Mouse (Mus musculus) forebrain, postnatal 0 days (tissue): ENCODE measurements around the gene Litaf. TPM values are rescaled to one million over a fixed set of nuclear protein-coding genes. Genes with fewer than 3 reads are reported as not detected.

Experiments used
- ATAC-seq: fragments of 200-750 bp; cut with Nextera tagmentation; 2 replicates; pipeline ENCODE4 v1.8.0; 2017; ENCODE audit warnings: mild to moderate bottlenecking, moderate library complexity
- DNase-seq: peaks from one replicate; pipeline ENCODE4 v3.0.0-alpha.2; 2015
- H3K27ac ChIP-seq: fragments of 300-500 bp; sonication (generic); 2 replicates; pipeline ENCODE4 v1.5.1; 2014; ENCODE audit warnings: low read depth, mild to moderate bottlenecking, antibody characterized with exemption, low read length, moderate library complexity, mixed read lengths
- H3K27me3 ChIP-seq: fragments of 300-500 bp; sonication (generic); 2 replicates; pipeline ENCODE4 v1.6.1; 2014; ENCODE audit warnings: mild to moderate bottlenecking, low read length, mixed read lengths; ENCODE audit not compliant: insufficient read depth
- H3K36me3 ChIP-seq: fragments of 300-500 bp; sonication (generic); 2 replicates; pipeline ENCODE4 v1.6.1; 2014; ENCODE audit warnings: mild to moderate bottlenecking, moderate library complexity; ENCODE audit not compliant: insufficient read depth
- H3K4me1 ChIP-seq: fragments of 300-500 bp; sonication (generic); 2 replicates; pipeline ENCODE4 v1.6.1; 2014; ENCODE audit warnings: antibody characterized with exemption; ENCODE audit not compliant: insufficient read depth
- H3K4me2 ChIP-seq: fragments of 300-500 bp; sonication (generic); 2 replicates; pipeline ENCODE4 v1.6.1; 2014; ENCODE audit warnings: low read depth, mild to moderate bottlenecking, moderate library complexity
- H3K4me3 ChIP-seq: fragments of 300-500 bp; sonication (generic); 2 replicates; pipeline ENCODE4 v1.5.1; 2014; ENCODE audit warnings: low read depth, low read length, mixed read lengths
- H3K9ac ChIP-seq: fragments of 300-500 bp; sonication (generic); 2 replicates; pipeline ENCODE4 v1.6.1; 2014; ENCODE audit warnings: mild to moderate bottlenecking
- H3K9me3 ChIP-seq: fragments of 300-500 bp; sonication (generic); 2 replicates; pipeline ENCODE4 v1.6.1; 2016; ENCODE audit warnings: low read length
- CTCF ChIP-seq: sonication (generic); IDR thresholded peaks from 2 replicates; pipeline ENCODE4 v1.5.1; 2016; ENCODE audit warnings: antibody characterized with exemption, control low read depth, low read depth
- WGBS: fragments of 180-500 bp; shearing (Covaris S2); extraction: QIAGEN DNeasy Blood & Tissue Kit; methylation state at CpG from one replicate; pipeline ENCODE4 v1.1.7; 2014; 5-methylcytosine and 5-hydroxymethylcytosine counted together
- polyA plus RNA-seq: library from polyadenylated mRNA; unstranded; fragments of >200 nt; fragmentation: Nextera tagmentation; extraction: Ambion mirVana; gene quantifications from 2 replicates; pipeline ENCODE4 v1.2.1, GENCODE M21; 2015
- total RNA-seq: library from RNA; depleted of rRNA; stranded (reverse); fragments of >200 nt; gene quantifications from 2 replicates; pipeline ENCODE4 v1.2.3, GENCODE M21; 2014

Litaf gene
- total and polyA plus RNA-seq, 2 experiments from 2014 or later, result 16.9 to 24.0 TPM

DNA sequence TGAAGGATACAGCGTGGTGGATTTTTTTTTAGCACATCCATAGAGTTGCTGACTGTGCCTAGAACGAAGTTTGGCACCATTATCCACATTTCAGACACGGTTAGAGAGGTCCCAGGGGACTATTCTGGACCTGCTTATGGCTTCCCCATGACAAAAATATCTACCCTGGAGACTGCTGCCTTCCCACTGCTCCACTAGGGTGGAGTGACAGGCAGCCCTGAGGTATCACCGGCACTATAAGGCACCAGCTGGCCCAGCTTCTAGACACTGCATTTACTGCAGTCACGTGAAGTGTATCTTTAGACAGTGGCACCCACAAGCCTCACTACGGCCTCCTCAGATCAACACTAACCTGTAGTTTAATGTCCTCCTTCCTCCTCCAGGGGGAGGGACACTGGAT is 11.1 kb downstream of the Litaf start:
- Histone ChIP-seq H3K27me3 (no peaks in the 10 kb centered on the region), H3K9me3 (no peaks in the 10 kb centered on the region), H3K4me3 (no peak overlapping the region), H3K4me2 (no peak overlapping the region), H3K9ac (no peak overlapping the region), H3K4me1 (no peaks in the 10 kb centered on the region), H3K27ac (no peak overlapping the region), H3K36me3 (no peaks in the 10 kb centered on the region)
- ATAC-seq (no peak), DNase-seq (no peak)
- TF ChIP-seq CTCF, result no peak
- WGBS, result 83% methylated on average over 6 of the region's 6 CpGs

DNA sequence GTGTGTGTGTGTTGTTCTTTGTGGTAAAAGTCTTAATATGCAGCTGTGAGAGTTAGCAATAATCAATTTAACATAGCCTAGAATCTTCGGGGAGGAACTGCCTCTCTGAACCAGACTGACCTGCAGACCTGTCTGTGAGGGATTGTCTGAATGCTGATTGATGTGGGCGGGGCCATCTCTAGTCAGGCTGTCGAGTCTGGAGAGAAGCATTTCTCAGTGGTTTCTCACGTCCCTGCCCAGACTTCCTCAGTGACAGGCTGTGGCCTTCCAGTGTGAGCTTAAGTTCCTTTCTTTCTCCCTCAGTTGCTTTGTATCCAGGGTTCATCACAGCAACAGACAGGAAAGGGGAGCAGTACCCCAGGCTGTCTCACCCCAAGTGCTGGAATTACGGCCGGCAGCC is 11.5 kb downstream of the Litaf start:
- 71% methylated on average over 6 of the region's 6 CpGs for WGBS
- Histone ChIP-seq H3K4me3 (no peak overlapping the region), H3K27ac (no peak overlapping the region), H3K27me3 (no peaks in the 10 kb centered on the region), H3K4me2 (no peak overlapping the region), H3K36me3 (no peaks in the 10 kb centered on the region), H3K4me1 (no peaks in the 10 kb centered on the region), H3K9me3 (no peaks in the 10 kb centered on the region), H3K9ac (no peak overlapping the region)
- ATAC-seq, result no peak
- TF ChIP-seq CTCF, result no peak
- DNase-seq, result no peak

DNA sequence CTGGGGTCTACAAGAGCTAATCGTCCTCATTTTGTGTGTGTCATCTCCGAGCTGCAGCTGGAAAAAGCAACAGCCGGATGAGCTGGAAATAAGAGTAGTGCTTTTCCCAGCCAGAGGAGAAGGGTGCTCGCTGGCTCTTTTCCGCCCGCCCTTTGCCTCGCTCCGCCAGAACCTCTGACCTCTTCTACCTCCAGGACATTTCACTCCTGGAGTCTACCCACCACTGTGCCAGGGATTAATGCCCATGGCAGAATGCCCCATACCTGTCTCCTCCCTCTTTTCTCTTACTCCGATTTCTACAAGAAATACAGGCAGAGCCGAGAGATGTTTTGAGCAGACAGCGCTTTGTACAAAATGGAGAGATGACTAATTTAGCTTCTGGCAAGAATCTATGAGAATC is 14.8 kb downstream of the Litaf start:
- H3K36me3 ChIP-seq, result no peaks in the 10 kb centered on the region
- TF ChIP-seq CTCF, result no peak
- no peak overlapping the region for H3K4me2 ChIP-seq
- 91% methylated on average over 11 of the region's 11 CpGs for WGBS
- H3K4me3 ChIP-seq, result no peak overlapping the region
- no peak overlapping the region for H3K27ac ChIP-seq
- H3K9me3 ChIP-seq, result no peaks in the 10 kb centered on the region
- DNase-seq (no peak), ATAC-seq (no peak)
- H3K9ac ChIP-seq, result no peak overlapping the region
- no peaks in the 10 kb centered on the region for H3K27me3 ChIP-seq
- H3K4me1 ChIP-seq, result no peaks in the 10 kb centered on the region

DNA sequence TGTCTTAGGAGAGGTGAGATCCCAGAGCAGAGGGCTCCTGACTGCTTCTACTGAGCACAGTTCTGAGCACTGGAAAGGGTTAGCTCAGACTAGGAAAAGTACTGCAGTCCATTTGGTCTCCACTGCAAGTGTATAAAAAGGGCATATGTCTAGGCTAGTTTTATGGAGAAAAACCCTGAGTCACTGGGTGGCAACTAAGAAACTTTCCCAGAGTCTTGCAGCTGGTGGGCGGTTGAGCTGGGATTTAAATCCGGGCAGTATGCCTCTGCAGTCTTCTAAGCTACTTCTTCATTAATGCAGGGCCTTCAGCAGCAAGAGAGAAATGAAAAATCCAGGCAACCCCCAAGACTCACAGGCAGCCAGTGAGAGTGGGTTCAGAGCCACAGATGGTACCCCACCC is 15.7 kb downstream of the Litaf start:
- ATAC-seq (no peak), DNase-seq (no peak)
- TF ChIP-seq CTCF, result no peak
- Histone ChIP-seq H3K27ac (no peak overlapping the region), H3K4me1 (no peaks in the 10 kb centered on the region), H3K4me3 (no peak overlapping the region), H3K27me3 (no peaks in the 10 kb centered on the region), H3K36me3 (no peaks in the 10 kb centered on the region), H3K4me2 (no peak overlapping the region), H3K9me3 (no peaks in the 10 kb centered on the region), H3K9ac (no peak overlapping the region)
- 74% methylated on average over 2 of the region's 2 CpGs for WGBS

DNA sequence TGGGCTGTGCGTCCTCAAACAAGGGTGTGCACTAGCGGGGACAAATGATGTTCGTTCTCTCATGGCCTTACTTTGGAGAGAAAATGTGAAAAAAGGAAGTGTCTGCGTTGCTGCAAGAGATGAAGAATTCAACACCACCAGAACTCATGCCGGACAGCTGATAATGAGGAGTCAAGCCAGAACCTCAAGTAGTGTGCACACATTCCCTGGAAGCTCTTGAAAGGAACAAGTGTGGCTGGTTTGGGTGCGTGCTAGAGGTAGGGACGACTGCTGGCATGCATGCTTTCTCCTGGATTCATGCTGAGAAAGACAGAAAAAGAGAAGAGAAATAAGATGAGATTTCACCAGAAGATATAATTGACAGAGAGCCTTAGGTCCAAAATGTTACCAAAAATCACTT is 18.8 kb downstream of the Litaf start:
- Histone ChIP-seq H3K4me3 (no peak overlapping the region), H3K36me3 (no peaks in the 10 kb centered on the region), H3K4me2 (no peak overlapping the region), H3K9me3 (no peaks in the 10 kb centered on the region), H3K9ac (no peak overlapping the region), H3K27ac (no peak overlapping the region), H3K27me3 (no peaks in the 10 kb centered on the region), H3K4me1 (no peaks in the 10 kb centered on the region)
- WGBS, result 90% methylated on average over 7 of the region's 7 CpGs
- DNase-seq (no peak), ATAC-seq (no peak)
- no peak for TF ChIP-seq CTCF

DNA sequence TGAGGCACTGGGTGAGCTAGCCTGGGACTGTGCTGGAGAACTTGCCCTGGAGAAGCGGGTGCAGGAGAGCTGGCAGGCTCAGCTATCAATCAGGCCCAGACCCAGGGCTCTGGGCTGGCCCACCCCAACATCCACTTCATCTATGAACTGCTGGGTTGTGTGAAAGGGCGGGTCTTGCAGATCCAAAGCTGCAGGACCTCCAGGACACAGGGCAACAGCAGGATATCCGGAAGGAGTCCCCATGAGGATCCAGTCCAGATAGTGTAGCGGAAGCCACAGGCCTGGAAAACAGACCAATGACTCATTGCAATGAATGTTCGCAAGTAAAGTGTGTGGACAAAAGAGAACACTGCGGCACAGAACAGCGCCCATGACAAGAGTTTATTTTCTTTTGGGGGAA is 19.5 kb downstream of the Litaf start:
- H3K4me1 ChIP-seq, result no peaks in the 10 kb centered on the region
- H3K9me3 ChIP-seq, result no peaks in the 10 kb centered on the region
- no peak overlapping the region for H3K4me2 ChIP-seq
- H3K27ac ChIP-seq, result no peak overlapping the region
- DNase-seq (no peak), ATAC-seq (no peak)
- H3K36me3 ChIP-seq, result no peaks in the 10 kb centered on the region
- H3K27me3 ChIP-seq, result no peaks in the 10 kb centered on the region
- H3K9ac ChIP-seq, result no peak overlapping the region
- TF ChIP-seq CTCF, result no peak
- H3K4me3 ChIP-seq, result no peak overlapping the region
- WGBS, result 80% methylated on average over 7 of the region's 7 CpGs

DNA sequence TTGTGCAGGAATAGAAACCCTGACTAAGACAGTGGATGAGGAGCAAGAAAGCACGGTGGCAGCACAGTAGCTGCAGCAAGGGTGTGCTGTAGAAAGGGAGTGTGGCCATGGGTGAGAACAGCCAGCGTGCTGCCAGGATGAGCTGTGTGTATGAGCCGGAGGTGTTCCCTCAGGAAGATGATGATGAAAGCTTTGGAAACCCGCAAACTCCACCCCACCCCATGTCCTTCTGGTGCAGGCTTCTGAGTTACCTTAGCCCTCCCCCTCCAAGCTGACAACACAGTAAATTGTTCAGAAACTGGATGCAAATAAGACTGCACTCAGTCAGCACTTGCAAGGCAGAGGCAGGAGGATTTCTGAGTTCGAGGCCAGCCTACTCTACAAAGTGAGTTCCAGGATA is 22.7 kb downstream of the Litaf start:
- no peak overlapping the region for H3K9ac ChIP-seq
- H3K27me3 ChIP-seq, result no peaks in the 10 kb centered on the region
- no peak for ATAC-seq
- no peaks in the 10 kb centered on the region for H3K36me3 ChIP-seq
- H3K4me1 ChIP-seq, result no peaks in the 10 kb centered on the region
- TF ChIP-seq CTCF, result no peak
- WGBS, result 87% methylated on average over 5 of the region's 5 CpGs
- H3K4me3 ChIP-seq, result no peak overlapping the region
- no peak overlapping the region for H3K27ac ChIP-seq
- DNase-seq, result no peak
- H3K9me3 ChIP-seq, result no peaks in the 10 kb centered on the region
- H3K4me2 ChIP-seq, result no peak overlapping the region

DNA sequence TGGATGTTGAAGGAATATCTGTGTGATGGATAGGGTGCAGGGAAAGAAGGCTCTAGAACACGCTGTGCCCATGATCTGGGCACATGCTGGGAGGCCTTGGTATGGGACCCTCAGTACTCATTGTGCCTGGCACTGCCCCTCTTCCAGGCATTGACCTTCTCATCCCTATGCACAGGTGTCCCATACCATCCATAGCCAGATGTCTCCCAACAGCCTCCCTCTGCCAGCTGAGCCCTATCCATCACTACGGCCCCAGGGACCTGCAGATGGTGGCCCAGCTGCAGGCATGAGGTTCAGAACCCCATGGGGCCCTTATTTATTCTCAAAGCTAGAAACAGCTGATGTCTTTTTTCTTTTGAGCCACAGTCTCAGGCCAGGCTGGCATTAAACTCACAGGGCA is 25.4 kb downstream of the Litaf start:
- WGBS, result 64% methylated on average over 2 of the region's 2 CpGs
- H3K4me2 ChIP-seq, result no peak overlapping the region
- no peak overlapping the region for H3K9ac ChIP-seq
- TF ChIP-seq CTCF, result no peak
- no peak overlapping the region for H3K27ac ChIP-seq
- no peaks in the 10 kb centered on the region for H3K36me3 ChIP-seq
- H3K9me3 ChIP-seq, result no peaks in the 10 kb centered on the region
- H3K4me1 ChIP-seq, result no peaks in the 10 kb centered on the region
- no peak overlapping the region for H3K4me3 ChIP-seq
- ATAC-seq (no peak), DNase-seq (no peak)
- H3K27me3 ChIP-seq, result no peaks in the 10 kb centered on the region
